Mouse (Mus musculus) cerebellum, postnatal 10 days (tissue): ENCODE data around the gene Setd1a.

Source experiments
- DNase-seq, 2 experiments: peaks; one replicate each; pipeline ENCODE4 v3.0.0; 2021; ENCODE audit warnings: mixed read lengths in 2 of 2

Gene Setd1a

DNA sequence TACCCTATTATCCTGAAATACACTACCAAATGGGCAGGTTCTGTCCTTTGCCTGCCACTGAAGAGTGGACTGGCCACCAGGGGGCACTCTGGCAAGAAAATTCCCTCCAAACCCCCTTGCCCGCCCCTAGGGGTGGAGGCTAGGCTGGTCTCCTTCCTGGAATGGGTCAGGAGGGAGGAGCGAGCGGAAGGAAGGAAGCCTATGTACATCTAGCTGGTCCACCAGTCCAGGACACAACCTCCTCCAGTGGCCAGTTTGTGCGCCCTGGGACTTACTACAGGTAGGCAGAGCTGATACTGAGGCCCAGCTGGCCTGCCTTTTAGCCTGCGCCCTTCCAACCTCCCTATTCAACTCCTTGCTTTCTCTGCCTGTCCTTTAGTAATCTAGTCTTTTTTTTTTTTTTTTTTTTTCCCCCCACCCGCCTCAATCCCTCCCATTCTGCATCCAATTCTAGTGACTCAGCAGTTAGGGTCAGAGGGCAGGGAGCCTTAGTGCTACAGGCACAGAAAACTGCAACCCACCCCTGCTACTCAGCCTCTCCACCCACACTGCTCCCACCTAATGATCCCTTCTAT is 24.1 kb downstream of the Setd1a start, which contains the start of gene Hsd3b7:
TSS of gene Hsd3b7 (plus strand) at position 170 of the 575 bp plus-strand sequence.
- peak; percentile 96 to 97 for DNase-seq

DNA sequence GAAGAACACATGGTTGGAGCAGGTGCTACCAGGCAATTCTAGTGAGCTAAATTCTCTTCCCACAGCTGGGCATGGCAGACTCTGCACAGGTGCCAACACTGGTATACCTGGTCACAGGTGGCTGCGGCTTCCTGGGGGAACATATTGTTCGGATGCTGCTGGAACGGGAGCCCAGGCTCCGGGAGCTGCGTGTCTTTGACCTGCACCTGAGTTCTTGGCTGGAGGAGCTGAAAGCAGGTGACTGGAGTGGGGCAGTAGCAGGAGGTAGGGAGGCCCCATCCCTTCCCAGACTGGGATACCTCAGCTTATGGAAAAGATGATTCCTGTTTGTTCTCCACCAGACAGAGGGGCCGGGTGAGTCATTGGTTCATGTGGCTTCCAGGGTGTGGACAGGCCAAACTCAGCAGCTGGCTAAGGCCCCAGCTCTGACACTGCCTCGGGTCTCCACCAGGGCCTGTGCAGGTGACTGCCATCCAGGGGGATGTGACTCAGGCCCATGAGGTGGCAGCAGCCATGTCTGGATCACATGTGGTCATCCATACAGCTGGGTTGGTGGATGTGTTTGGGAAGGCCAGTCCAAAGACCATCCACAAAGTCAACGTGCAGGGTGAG is 24.6 kb downstream of the Setd1a start:
- DNase-seq, result peak; percentile 45 to 53

DNA sequence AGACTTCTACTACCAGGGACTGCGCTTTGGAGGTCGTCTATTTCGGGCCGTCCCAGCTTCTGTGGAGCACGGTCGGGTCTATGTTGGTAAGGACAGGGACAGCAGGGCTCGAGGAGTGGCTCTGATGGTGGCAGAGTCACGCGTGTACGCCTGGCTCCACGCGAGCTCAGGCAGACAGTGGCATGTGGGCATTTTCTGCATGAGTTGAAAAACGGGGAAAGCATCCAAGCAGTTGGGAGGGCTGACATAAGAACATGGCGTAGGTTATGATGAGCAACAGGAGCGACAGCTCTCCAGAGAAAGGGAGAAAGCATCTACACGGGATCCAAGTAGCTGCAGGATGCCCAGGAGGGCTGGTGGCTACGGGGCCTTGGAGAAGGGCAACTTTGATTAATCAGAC is 25.8 kb downstream of the Setd1a start:
- peak; percentile 84 to 86 for DNase-seq

DNA sequence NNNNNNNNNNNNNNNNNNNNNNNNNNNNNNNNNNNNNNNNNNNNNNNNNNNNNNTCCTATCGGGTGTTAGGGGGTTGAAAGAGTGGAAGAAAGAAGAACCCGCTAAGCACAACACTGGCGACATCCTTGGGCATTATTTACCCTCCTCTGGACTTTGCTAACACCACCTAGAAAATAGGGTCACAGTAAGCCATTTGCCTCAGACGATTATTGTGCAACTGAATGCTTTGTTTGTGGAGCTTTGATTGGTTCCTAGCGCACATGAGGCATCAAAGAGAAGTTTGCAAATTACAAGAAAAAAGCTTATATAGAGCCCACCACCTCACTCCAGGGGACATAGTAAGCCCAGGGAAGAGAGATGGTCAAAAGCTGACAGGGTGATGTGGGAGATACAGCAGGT is 32.4 kb downstream of the Setd1a start:
- DNase-seq, result no peak

DNA sequence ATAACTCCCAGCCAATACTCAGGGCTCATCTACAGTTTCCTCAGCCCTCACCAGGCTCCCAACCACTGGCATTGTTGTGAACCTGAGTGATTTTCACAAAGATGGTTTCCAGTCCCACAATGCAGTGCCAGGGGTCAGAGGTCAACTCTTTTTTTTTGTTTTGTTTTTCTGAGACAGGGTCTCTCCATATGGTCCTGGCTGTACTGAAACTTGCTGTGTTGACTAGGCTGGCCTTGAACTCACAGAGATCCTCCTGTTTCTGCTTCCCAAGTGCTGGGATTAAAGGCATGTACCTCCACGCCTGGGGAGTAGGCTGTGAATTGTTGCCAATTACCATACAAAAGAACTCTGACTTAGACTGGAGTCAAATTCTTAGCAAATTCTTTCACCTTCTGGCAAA is 33.4 kb downstream of the Setd1a start:
- DNase-seq, result no peak

DNA sequence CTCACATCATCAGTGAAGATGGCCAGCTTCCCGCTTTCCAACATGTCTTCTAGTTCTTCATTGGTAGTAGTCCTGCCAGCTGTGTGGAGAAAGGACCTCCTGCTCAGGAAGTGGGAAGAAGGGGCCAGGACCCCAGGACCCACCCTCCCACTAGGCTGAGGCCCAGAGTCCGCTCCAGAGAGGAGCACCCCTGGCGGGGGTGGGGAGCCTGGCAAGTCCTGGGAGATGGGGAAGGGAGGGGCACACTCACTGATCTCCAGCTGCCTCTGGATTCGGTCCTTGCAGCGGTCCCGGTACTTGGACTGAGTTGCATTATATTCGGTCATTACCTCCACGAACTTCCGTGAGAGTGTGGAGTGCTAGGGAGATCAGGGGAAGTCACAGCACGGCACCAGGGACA is 34.2 kb downstream of the Setd1a start:
- DNase-seq, result no peak

DNA sequence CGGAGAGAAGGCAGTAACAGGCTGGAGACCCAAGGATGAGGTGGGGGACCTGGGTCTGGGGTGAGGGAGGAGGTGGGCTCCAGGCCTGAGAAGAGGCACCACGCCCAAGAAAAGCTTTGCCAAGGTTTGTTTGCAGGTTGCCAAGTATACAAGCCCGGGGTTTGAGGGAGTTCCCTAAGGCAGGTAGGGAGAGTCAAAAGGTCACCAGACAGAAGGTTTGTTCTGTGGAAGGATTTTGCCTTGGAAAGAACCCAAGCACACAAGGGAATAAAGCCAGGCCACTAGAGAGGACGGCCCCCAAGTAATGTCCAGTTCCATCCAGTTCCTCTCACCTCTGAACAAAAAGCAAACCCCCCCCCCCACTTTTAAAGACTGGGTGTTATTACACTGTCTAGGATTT is 34.8 kb downstream of the Setd1a start:
- no peak for DNase-seq

DNA sequence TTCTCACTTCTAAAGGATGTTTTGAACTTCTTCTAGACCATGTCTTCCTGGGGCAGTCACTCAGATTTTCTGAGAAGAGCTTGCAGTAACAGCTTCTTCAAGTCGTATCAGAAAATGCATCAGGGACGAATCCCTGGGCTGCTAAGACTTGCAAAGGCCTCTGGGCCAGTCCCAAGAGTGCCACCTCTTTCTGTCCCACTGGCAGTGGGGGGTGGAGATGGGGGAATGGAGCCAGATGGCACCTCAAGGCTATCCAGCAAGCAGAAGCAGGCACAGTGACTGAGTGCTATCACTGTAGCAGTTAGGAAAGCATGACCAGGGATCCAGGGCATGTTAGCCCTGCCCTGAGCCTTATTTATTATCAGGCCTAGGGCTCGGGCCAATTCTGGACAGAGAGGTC is 35.8 kb downstream of the Setd1a start:
- DNase-seq, result no peak

DNA sequence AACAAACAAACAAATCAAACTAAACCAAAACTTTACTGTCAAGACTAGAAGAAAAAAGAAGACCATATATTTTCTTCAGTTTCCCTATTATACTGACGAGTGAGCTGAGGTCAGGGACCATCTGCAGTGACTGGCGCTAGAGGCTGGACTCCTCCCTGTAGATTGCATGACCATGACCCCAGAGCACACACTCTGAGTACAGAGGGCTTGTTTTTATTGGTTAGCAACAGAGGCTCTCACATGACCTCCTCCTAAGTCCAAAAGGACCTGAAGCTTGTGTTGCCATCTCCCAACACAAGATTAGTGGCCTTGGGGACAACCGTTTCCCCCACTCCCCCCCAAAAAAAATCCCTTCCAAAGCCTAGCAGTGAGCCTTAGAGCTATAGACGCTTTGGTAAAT is 37.4 kb downstream of the Setd1a start:
- DNase-seq, result no peak

DNA sequence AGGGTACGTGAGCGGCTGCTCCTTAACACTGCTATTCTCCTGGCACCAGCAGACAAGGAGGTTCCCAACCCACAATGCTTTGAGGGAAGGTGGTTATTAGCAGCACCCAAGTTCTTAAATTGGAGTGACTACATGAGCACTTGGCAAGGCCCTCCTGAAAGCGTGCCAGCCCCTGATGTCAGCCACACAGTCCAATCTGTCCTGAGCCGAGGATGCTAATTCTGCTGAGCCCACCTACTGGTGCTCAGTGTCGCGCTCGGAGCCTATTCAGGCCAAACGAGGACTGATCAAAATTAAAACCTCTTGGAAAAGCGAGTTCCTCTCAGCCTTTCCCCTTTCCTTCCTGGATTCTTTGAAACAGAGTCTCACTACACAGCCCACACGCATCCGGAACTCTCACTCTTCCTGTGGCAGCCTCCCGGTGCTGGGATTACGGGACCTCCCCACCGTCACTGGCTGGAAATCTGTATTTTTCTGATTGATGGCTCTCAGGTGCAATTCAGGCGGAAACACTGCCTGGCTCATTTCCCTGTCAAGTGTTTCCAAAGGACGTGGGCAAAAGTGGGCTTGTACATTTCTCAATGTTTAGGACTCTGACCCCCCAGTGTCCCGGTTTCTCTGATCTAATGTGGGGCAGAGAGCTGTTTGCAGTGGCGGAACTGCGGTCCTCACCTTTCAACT is 37.9 kb downstream of the Setd1a start:
- DNase-seq, result peak; percentile 95 to 96

DNA sequence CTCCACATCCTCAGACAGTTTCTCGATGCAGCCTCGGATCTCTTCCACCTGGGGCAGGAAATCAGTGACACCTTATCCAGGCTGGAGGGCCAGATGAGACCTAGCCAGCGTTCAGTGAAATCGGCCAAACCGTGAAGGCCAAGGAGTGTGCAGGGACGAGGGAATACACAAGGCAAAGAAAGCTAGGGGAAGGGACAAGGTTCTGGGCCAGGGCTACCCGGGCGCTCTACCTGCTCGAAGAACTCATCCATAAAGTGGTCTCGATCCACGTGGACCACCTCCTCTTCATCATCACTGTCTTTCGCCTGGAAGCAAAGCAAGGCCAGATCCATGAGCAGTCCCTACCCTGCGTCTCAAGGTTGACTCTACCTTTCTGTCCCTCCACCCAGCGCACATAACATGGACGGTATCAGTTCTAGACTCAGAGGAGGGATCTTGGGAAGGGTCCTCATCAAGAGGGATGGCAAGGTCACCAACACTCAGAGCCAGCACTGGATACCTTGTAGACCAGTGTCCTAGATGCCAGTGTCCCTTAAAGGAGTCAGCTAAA is 38.7 kb downstream of the Setd1a start:
- DNase-seq, result no peak

DNA sequence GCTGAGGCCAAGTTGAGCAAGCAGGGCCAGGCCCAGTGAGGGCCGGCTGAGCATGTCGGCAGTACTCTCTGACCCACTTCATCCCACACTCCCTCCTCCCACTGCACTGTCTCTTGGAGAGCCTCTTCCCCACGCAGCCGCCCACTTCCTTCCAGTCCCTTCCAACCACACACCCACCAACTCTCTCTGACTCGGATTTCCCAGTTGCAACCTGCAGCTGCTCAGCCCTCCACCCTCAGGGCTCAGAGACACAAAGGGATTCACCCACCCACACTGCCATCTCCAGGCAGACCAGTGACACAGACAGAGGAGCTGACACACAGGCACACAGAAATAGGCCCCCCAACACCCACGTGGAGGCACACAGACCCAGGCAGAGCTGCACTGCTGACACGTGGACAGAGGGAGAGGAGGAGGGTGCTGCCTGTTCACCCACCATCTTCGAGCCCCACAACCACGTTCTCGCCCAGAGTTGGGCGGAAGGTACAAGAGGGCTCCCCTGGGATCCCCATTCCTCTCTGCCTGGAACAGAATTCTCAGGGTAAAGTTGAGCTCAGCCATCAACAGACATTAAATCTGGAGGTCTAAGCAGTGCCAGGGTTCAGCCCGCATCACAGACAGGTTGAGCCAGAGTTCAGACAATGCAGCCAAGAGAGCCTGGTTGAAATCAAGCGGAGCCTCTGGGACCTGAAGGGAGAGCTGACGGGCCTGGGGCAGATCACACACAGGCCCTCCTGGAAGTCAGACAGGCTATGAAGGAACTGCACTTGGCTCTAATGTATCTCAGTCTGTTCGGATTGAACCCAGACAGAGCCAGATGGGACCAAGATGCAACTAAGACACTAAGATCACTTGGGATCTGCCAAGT is 39.7 kb downstream of the Setd1a start:
- DNase-seq, result peak; percentile 70 to 75

DNA sequence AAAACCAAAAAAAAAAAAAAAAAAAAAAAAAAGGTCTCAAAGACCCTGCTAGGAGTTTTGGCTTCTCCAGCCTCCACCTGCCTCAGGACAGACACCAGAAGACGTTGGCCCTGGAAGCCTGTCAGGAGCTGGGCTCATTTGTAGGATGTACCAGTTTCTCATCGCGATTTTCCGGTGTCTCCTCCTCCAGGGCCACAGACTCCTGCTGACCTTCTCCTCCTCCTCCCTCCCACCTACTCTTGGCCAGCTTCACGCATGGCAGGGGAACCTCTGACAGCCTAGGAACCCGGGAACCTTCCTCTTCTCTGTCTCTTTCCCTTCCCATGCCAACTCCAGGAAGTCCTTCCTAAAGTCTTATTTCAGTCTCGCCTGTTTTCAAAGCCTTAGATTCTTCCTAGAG is 40.6 kb downstream of the Setd1a start:
- DNase-seq, result no peak

DNA sequence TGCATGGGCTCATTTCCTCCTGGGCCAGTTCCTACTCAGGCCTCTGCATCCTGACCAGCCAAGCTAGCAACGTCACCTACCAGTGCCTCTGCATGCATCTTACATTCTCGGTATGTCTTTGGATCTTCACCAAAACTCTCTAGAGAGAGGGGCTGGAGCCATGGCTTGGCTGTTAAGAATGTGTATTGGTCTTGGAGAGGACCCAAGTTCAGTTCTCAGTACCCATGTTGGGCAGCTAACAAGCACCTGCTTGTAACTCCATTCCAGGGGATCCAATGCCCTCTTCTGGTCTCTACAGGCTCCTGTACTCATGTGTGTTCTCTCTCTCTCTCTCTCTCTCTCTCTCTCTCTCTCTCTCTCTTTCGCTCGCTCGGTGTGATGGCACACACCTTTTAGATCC is 41.3 kb downstream of the Setd1a start:
- peak in 1 of 2 experiments; percentile 2 for DNase-seq

DNA sequence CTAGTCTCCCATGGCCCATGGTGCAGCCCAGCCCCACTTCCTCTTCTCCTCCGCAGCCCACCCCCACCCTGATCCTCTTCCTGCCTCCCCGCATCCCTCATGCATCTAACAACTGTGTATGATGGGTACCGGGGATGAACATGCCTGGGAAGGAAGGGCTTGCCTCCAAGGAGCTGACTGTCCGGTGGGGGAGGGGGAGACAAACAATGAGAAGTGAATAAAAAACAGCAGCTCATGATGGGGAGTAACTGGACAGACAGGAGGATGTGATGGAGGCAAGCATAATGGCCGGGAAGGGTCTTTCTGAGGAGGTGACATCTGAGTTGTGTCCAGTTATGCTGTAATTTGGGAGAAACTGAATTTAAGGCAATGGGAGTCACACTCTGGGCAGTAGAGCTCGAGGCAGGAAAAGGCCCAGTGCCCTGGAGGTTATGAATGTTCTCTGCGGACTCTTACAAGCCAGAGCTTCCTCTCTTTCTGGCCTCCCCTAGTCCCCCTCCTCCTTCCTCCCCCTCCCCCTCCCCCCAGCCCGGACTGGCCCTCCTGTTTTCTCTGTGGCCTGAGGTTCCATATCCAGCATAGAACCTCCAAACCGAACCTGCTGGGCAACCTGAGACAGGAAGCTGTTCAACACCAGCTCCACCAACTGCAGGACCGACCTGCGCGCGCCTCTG is 44.5 kb downstream of the Setd1a start:
- DNase-seq, result no peak

DNA sequence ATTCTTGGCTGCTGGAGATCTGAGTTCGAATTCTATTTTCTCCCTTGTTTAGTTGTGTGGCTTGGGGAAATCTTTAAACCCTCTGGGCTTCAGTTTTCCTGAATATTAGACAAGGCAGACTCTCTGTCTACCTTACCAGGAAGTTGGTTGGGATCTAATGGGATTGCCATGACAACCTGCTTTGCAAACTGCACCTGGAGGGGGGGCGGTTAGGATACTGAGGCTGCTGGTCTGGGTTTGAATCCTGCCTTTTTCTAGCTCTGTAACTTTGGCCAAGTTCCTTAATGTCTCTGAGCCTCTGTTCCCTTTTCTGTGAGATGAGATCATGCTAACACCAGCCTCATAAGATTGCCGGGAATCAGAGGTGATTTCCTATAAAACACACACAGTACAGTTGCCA is 46.0 kb downstream of the Setd1a start:
- no peak for DNase-seq

DNA sequence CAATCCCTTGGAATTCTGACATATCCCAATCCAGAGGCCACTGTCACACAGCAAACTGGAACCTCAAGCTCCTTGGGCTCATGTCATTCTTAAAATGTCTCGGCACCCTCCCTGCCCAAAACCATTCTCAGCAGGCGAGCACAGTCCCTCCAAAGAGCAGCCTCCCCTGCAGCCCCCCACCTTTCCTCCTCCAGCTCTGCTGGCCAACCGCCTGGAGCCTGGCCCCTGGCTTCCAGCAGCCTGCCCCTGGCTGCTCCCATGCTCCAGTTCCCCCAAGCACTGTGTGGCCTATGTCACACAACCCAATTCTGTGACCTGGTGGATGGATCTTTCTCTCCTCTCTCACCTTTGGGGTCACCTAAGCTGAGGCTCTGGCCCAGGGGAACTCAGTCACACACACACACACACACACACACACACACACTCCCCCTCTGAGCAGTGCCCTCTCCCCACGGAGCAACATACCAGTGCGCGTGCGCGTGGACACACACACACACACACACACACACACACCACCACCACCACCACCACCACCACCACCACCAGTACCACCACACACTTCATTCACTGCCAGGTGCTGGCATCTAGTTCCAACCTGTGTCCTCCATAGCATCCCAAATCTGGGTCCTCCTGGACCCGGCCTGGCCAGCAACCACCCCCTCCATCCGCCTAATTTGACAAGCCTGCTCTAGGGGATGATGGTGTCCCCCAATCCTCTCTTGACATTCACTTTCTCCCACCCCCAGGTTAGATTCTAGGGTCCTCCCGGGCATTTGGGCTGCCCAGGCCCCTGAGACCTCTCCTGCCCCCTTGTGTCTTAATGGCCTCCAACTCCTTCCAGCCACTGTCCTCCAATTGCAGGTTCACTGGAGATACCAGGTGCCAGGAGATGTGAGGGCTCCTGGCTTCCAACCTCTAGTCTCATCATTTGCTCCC is 47.0 kb downstream of the Setd1a start:
- peak; percentile 64 to 74 for DNase-seq

DNA sequence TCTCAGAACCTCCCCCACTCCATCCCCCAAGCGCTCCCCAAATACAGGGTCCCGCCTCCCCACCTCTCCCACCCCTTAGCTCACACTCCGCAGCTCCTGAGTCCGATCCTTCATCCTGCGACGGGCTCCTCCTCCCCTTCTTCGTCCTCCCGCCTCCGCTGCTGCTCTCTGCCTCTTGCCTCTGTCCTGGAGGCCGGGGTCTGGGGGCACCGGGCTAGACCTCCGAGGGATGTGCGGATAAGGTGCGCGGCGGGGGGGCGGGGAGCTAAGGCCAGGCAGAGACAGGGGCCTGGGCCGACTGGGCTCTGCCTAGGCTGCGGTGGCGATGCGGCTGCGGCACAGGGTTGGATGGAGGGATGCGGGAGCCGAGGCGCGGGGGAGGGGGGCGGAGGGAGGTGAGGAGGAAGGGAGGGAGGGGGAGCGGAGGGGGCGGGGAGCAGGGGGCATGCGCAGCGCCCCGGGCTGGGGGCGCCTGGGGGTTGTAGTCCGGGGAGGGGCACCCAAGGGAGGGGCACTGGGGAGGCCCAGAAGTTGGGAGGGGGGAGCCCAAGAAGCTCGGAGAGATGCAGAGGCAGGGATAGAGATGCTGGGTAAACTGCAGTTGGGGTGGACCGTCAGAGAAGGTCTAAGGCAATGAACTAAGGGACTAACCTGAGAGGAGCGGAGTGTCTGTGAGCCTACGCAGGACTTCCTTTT is 47.9 kb downstream of the Setd1a start, which contains the start of the genes Stx4a and Stx1b:
TSS of gene Stx4a (plus strand) at position 119 of the 696 bp plus-strand sequence.
TSS of gene Stx1b (minus strand) at position 374 of the 696 bp plus-strand sequence.
- DNase-seq, result peak; percentile 96

DNA sequence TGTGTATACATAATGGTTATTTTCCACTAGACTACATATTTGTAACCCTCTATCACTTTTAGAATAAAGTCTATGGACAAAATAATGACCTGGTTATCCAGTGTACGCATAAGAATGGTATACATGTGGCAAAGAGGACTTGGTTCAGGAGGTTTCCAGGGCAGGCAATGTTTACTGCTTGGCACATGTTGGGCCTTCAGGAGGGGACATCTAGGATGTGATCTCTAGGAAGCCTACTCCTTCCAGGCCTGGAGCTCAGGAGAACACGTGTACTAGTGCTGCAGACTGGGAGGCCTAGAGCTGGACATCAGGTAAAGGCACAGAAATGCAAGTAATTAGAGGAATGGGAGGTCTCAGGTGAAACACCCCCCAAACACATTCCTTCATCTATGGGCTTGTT is 59.1 kb downstream of the Setd1a start:
- DNase-seq, result no peak

DNA sequence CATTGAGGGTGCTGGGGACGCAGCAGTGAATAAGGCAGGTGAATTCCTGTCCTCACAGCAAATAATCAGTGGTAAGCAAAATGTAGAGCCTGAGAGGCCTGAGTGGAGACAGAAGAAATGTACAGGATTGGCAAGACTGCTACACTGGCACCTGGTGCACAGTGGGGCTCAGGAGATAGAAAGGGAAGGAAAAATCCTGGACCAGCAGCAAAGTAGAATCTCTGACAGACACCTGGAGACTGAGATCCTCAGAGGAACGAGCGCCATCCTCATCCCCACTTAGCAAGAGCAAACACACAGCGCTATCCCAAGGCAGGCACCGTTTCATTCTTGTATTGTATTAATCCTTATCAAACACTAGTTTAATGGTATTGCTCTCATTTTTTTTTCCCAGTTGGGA is 61.0 kb downstream of the Setd1a start:
- peak; percentile 49 to 55 for DNase-seq
